13 mouse cellular contexts compared by ENCODE assay signal in genomic region chr10:62804106-62804505, GRCm38 (mm10). TPM values are rescaled to one million over a fixed set of nuclear protein-coding genes. Genes with fewer than 3 reads are reported as not detected.
DNase-seq lines count a peak whose midpoint lies in the region; ATAC-seq and TF ChIP-seq lines count a peak whose summit lies in the region.
"Had no signal": no experiment of that assay in that cellular context is flagged by ENCODE, and none has a peak within 500 bp of the region (broad histone marks: within the 10 kb centered on the region; RNA-seq: fewer than 3 reads in every experiment).

No protein-coding gene starts in this region.

- DNase-seq in hindbrain, postnatal 0 days (ENCODE audit: low spot score), result peak; percentile 25
- no peak for DNase-seq in spleen, adult 2 months (ENCODE audit: low read depth in 1 of 2, low spot score in 2 of 2)
- no peak for DNase-seq in spleen, postnatal 4 days (ENCODE audit: low spot score in 2 of 2)
- peak; percentile 42 for DNase-seq in brain, adult 2 months (ENCODE audit: low read depth, low spot score)
- DNase-seq in stomach, postnatal 0 days (ENCODE audit: low spot score), result peak; percentile 17
- DNase-seq in heart, postnatal 25 days (ENCODE audit: low spot score), result no peak
- no peak for DNase-seq in layer of hippocampus, postnatal 36 days
- DNase-seq: heart, postnatal 4 days; kidney, postnatal 4 days; thymus, adult 18-20 months had no signal

- no peak for ATAC-seq in hindbrain, postnatal 0 days
- ATAC-seq in hindbrain, embryonic 13.5 days (ENCODE audit: low FRiP score), result no peak
- no peak for ATAC-seq in stomach, postnatal 0 days (ENCODE audit: low FRiP score, low TSS enrichment)

- intact Hi-C loops in heart, postnatal 25 days (cut with DNase I), result no loop called here

- peak; percentile 57 for TF ChIP-seq CTCF in hindbrain, postnatal 0 days (IDR thresholded peaks at IDR 0.05; ENCODE audit: low read depth)
- peak; percentile 0; the same call in 1 of the 2 replicates for TF ChIP-seq CTCF in spleen, adult 2 months (IDR thresholded peaks at IDR 0.05; ENCODE audit: extremely low read depth, insufficient read depth, insufficient read length, insufficient replicate concordance)
- peak; percentile 59 for TF ChIP-seq CTCF in stomach, postnatal 0 days (IDR thresholded peaks at IDR 0.05; ENCODE audit: low read depth)

- H3K4me3 ChIP-seq in hindbrain, postnatal 0 days (ENCODE audit: low read length), result no peak overlapping the region
- H3K4me3 ChIP-seq in hindbrain, embryonic 13.5 days, result no peak overlapping the region
- H3K4me3 ChIP-seq in spleen, adult 2 months (ENCODE audit: extremely low read depth, insufficient read depth, insufficient read length), result no peak overlapping the region
- H3K4me3 ChIP-seq in stomach, postnatal 0 days (ENCODE audit: low read depth, low read length), result no peak overlapping the region
- H3K4me3 ChIP-seq: embryonic facial prominence, embryonic 13.5 days; limb, embryonic 13.5 days had no signal

- no peak for TF ChIP-seq POLR2A in spleen, adult 2 months (IDR thresholded peaks at IDR 0.05; ENCODE audit: low read depth, low read length)

- no peaks in the 10 kb centered on the region for H3K27me3 ChIP-seq in hindbrain, postnatal 0 days (ENCODE audit: insufficient read depth, low read length)
- H3K27me3 ChIP-seq in hindbrain, embryonic 13.5 days, result no peaks in the 10 kb centered on the region
- H3K27me3 ChIP-seq in spleen, adult 2 months (ENCODE audit: control insufficient read depth, insufficient read depth, low read length), result no peaks in the 10 kb centered on the region
- H3K27me3 ChIP-seq in stomach, postnatal 0 days (ENCODE audit: control insufficient read depth, insufficient read depth, low read length), result no peaks in the 10 kb centered on the region
- H3K27me3 ChIP-seq: embryonic facial prominence, embryonic 13.5 days; limb, embryonic 13.5 days had no signal

- no peaks in the 10 kb centered on the region for H3K9me3 ChIP-seq in hindbrain, postnatal 0 days (ENCODE audit: low read length)
- H3K9me3 ChIP-seq in hindbrain, embryonic 13.5 days, result no peaks in the 10 kb centered on the region
- no peaks in the 10 kb centered on the region for H3K9me3 ChIP-seq in stomach, postnatal 0 days (ENCODE audit: control insufficient read depth, low read length)
- H3K9me3 ChIP-seq: embryonic facial prominence, embryonic 13.5 days; limb, embryonic 13.5 days had no signal

- H3K4me2 ChIP-seq in hindbrain, postnatal 0 days (ENCODE audit: low read depth, low read length), result no peak overlapping the region
- no peak overlapping the region for H3K4me2 ChIP-seq in hindbrain, embryonic 13.5 days
- H3K4me2 ChIP-seq in stomach, postnatal 0 days (replicated peaks; ENCODE audit: low read depth), result no peak overlapping the region
- H3K4me2 ChIP-seq: embryonic facial prominence, embryonic 13.5 days; limb, embryonic 13.5 days had no signal

- no peaks in the 10 kb centered on the region; the same call in 1 of the 2 replicates for H3K36me3 ChIP-seq in hindbrain, postnatal 0 days (ENCODE audit: insufficient read depth, low read length)
- H3K36me3 ChIP-seq in hindbrain, embryonic 13.5 days, result peaks cover 8% of the 10 kb centered on the region; the same call in 1 of the 2 replicates
- no peaks in the 10 kb centered on the region for H3K36me3 ChIP-seq in spleen, adult 2 months (ENCODE audit: control insufficient read depth, insufficient read depth, low read length)
- H3K36me3 ChIP-seq in stomach, postnatal 0 days (ENCODE audit: control insufficient read depth, insufficient read depth, low read length), result no peaks in the 10 kb centered on the region
- H3K36me3 ChIP-seq: embryonic facial prominence, embryonic 13.5 days had no signal

- H3K9ac ChIP-seq in hindbrain, postnatal 0 days (replicated peaks; ENCODE audit: low read length), result no peak overlapping the region
- no peak overlapping the region for H3K9ac ChIP-seq in hindbrain, embryonic 13.5 days
- H3K9ac ChIP-seq in stomach, postnatal 0 days (ENCODE audit: low read length), result no peak overlapping the region
- H3K9ac ChIP-seq: embryonic facial prominence, embryonic 13.5 days; limb, embryonic 13.5 days had no signal

- H3K4me1 ChIP-seq in hindbrain, postnatal 0 days (ENCODE audit: insufficient read depth, low read length), result no peaks in the 10 kb centered on the region
- H3K4me1 ChIP-seq in hindbrain, embryonic 13.5 days (replicated peaks), result no peaks in the 10 kb centered on the region
- H3K4me1 ChIP-seq in spleen, adult 2 months (ENCODE audit: control insufficient read depth, insufficient read depth, insufficient read length), result no peaks in the 10 kb centered on the region
- no peaks in the 10 kb centered on the region for H3K4me1 ChIP-seq in stomach, postnatal 0 days (replicated peaks; ENCODE audit: control insufficient read depth, insufficient read depth)
- H3K4me1 ChIP-seq: embryonic facial prominence, embryonic 13.5 days; limb, embryonic 13.5 days had no signal

- WGBS in hindbrain, postnatal 0 days, result 78% methylated on average over 2 of the region's 2 CpGs
- 71% methylated on average over 2 of the region's 2 CpGs for whole genome bisulfite sequencing in hindbrain, embryonic 13.5 days
- 79% methylated on average over 2 of the region's 2 CpGs for WGBS in spleen, adult 2 months
- WGBS in stomach, postnatal 0 days, result 88% methylated on average over 2 of the region's 2 CpGs

- H3K27ac ChIP-seq in hindbrain, postnatal 0 days, result no peak overlapping the region
- H3K27ac ChIP-seq in hindbrain, embryonic 13.5 days, result no peak overlapping the region
- no peak overlapping the region for H3K27ac ChIP-seq in spleen, adult 2 months (ENCODE audit: insufficient read depth, low read length)
- no peak overlapping the region for H3K27ac ChIP-seq in stomach, postnatal 0 days (replicated peaks)
- H3K27ac ChIP-seq: embryonic facial prominence, embryonic 13.5 days; limb, embryonic 13.5 days had no signal

- TF ChIP-seq EP300 in stomach, postnatal 0 days (optimal IDR thresholded peaks at IDR 0.05), result no peak

RNA-seq across cellular contexts. Expression of gene Ccar1, which starts 12.0 kb away (rescaled TPM):
- total RNA-seq in hindbrain, postnatal 0 days (2014; rRNA removed), result 54.9 and 74.7 TPM in 2 replicates
- 78.3 and 81.7 TPM in 2 replicates for polyA plus RNA-seq in hindbrain, postnatal 0 days (2015; fragmentation: Nextera tagmentation; extraction: Ambion mirVana)
- 113 and 118 TPM in 2 replicates for polyA plus RNA-seq in hindbrain, embryonic 13.5 days (2015; fragmentation: Nextera tagmentation; extraction: Ambion mirVana)
- polyA plus RNA-seq in spleen, adult 2 months (2012; rRNA removed), result 44.4 and 53.5 TPM in 2 replicates
- 42.0 and 43.0 TPM in 2 replicates for polyA plus RNA-seq in stomach, postnatal 0 days (2015; fragmentation: Nextera tagmentation; extraction: Ambion mirVana)
- 10 to 100 TPM; 48.4 to 56.3 TPM for total RNA-seq in heart, postnatal 25 days (2021)
- total RNA-seq in layer of hippocampus, postnatal 36 days (2021), result 10 to 100 TPM; 54.6 to 73.1 TPM

Comparison
In these comparisons a context has a peak if more than half of its experiments do, and no peak if none do; other contexts are left out.
1. DNase-seq: peak in hindbrain, postnatal 0 days (single experiment), brain, adult 2 months (single experiment) and stomach, postnatal 0 days (single experiment); none in spleen, adult 2 months (0 of 2), spleen, postnatal 4 days (0 of 2), heart, postnatal 25 days (single experiment) and layer of hippocampus, postnatal 36 days (0 of 2).
2. CTCF ChIP-seq: peak in every context shown above with its lines; median percentile 59 in stomach, postnatal 0 days; 57 in hindbrain, postnatal 0 days; 0 in spleen, adult 2 months.